Mouse (Mus musculus) brown adipose tissue, adult 24 weeks (tissue): ENCODE data around the gene Elane. TPM values are rescaled to one million over a fixed set of nuclear protein-coding genes. Genes with fewer than 3 reads are reported as not detected.

ENCODE experiments used
- H3K27ac ChIP-seq: fragments of 200-500 bp; replicated peaks from 2 replicates; pipeline ENCODE4 v1.5.1; 2012; ENCODE audit warnings: low read depth, mild to moderate bottlenecking, low read length
- H3K4me1 ChIP-seq: fragments of 200-500 bp; 2 replicates; pipeline ENCODE4 v1.6.1; 2012; ENCODE audit warnings: low read length, mixed read lengths; ENCODE audit not compliant: control insufficient read depth, insufficient read depth, insufficient read length
- H3K4me3 ChIP-seq: fragments of 200-500 bp; 2 replicates; pipeline ENCODE4 v1.5.1; 2012; ENCODE audit warnings: low read depth, mild to moderate bottlenecking, low read length, moderate library complexity; ENCODE audit not compliant: insufficient read depth
- polyA plus RNA-seq: library from polyadenylated mRNA; stranded (reverse); fragments of >200 nt; gene quantifications from 2 replicates; pipeline ENCODE4 v1.2.4, GENCODE M21; 2012; ENCODE audit not compliant: missing spikeins, insufficient read depth, insufficient read length

The Elane gene
- polyA plus RNA-seq, 1 experiment: not detected

DNA sequence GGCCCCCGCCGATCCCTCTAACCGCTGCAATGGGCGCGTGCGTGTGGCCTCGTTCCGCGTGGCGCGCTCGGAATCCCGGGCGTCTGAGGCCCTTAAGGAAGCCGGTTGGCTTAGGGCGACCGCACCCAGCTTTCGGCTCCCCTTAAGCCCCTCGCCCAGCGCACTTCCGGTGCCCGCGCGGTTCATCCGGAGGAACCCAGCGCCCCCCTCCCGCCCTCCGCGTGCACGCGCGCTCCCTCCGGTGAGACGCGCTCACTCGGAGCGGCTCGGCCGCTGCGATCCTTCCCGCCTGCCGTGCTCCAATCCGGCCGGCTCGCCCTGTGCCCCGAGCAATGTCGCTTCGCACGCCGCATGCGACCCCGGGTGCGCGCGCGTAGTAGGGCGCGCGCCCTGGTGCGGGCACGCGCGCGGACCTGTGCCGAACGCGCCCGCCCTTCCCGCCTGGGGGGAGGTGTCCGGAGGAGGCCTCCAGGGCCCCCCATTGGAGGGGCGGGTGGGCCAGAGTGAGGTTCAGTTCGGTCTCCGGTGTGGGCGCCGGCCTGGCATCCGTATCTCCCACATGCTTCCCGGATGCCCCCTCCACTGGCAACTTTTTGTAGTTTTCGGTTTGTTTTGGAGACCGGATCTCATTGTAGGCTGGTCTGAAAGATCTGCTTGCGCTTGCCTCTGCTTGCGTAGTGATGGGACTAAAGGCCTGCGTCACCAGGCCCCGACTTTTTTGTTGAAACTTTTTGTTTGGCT lies 31.1 kb upstream of the Elane start:
- peak overlapping the region; percentile 89 for H3K27ac ChIP-seq
- peaks cover 35% of the 10 kb centered on the region for H3K4me1 ChIP-seq

DNA sequence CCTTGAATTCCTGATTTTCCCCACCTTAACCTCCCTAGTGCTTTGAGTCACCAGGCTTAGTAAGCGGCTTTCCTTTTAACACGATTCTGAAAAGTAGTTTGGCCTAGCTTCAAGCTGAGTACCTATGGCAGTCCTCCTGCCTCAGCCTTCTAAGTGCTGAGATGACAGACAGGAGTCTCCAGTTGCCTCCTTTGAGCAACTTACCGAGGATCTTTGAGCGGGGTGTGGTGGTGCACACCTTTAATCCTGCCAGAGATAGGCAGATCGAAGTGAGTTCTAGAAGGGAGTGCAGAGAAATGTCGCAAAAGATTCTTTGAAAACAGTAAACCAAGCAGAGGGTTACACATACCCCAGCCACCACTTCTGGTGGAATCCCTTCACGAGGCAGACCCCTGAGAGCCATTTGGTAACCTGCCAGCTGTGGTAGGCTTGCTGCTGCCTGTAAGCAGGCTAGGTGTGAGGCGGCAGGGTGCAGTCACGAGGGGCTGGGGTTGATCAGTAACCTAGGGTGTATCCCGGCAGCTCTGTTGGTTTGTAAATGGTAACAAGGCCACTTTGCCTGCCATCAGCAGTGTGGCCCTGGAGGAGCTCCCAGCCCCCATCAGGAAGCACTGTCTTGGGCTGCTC lies 30.4 kb upstream of the Elane start:
- Histone ChIP-seq H3K4me1 (peaks cover 33% of the 10 kb centered on the region), H3K4me3 (peak overlapping the region; percentile 89), H3K27ac (peak overlapping the region; percentile 89)

More for the DNA sequence above, 31.1 kb upstream of the Elane start:
- peak overlapping the region; percentile 89 for H3K4me3 ChIP-seq

GRCm38 (mm10) chr10:79856280-79856679 lies 29.8 kb upstream of the Elane start:
- 0 out of 2 replicates have a peak overlapping the region, but pooled peaks have one; percentile 1 for H3K27ac ChIP-seq
- peaks cover 32% of the 10 kb centered on the region for H3K4me1 ChIP-seq
- H3K4me3 ChIP-seq: peak overlapping the region; percentile 89

DNA sequence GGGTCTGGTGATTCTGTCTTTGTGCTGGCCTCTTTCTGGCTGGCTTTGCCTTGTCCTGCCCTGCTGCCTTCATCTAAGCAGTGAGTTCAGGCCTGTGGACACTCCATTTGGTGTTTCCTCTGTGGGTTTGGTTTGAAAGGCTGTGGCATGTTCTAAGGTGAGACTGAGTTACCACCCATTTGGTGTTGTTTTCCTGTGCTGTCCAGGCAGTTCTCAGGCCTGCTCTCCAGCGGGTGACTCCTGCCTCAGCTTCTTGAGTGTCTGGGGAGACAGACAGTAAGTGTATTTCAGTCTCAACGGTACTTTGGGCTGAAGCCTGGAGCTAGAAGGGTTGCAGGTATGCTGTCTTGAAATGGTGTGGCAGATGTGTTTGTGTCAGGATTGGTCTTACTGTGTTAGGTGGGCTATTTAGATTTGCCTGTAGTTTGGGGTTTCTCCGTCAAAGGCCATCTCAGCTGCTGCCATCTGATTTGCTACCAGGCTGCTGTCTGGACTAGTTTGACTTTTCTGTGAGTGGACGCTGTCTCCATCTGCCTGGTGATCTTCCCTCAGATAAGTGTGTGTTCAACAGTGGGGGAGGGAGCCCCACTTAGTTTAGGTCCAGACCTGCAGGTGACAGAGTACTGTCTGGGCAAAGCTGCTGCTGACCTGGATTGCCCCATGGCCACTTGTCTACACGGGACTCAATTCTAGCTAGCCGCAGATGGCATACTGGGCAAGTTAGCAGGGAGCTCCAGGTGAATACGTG lies 29.2 kb upstream of the Elane start:
- peaks cover 26% of the 10 kb centered on the region for H3K4me1 ChIP-seq
- H3K27ac ChIP-seq: peak overlapping the region; percentile 11; the same call in 1 of the 2 replicates
- peak overlapping the region; percentile 89 for H3K4me3 ChIP-seq

DNA sequence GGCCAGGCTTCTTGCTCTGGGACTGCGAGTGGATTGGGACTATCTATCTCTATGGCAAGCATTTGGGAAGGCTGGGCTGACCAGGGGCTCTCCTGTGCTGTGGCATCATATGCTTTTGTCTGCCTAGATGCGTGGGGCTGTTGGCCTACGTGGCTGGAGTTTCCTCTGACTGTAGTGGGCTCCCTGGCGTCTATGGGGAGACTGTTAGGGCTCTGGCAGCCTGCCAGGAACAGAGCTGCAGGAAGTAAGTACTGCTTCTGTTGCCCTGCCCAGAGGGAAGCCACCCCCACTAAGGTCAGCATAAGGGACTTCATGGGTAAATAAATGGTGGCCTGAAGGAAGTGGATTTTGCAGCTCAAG lies 28.6 kb upstream of the Elane start:
- 0 out of 2 replicates have a peak overlapping the region, but pooled peaks have one; percentile 11 for H3K27ac ChIP-seq
- peaks cover 23% of the 10 kb centered on the region for H3K4me1 ChIP-seq
- H3K4me3 ChIP-seq: peak overlapping the region; percentile 89

- H3K4me3 ChIP-seq: peak overlapping the region; percentile 89; the same call in 1 of the 2 replicates
- peaks cover 18% of the 10 kb centered on the region for H3K4me1 ChIP-seq
- no peak overlapping the region for H3K27ac ChIP-seq
These were observed 28.2 kb upstream of the Elane start for GRCm38 (mm10) chr10:79857894-79858293.

DNA sequence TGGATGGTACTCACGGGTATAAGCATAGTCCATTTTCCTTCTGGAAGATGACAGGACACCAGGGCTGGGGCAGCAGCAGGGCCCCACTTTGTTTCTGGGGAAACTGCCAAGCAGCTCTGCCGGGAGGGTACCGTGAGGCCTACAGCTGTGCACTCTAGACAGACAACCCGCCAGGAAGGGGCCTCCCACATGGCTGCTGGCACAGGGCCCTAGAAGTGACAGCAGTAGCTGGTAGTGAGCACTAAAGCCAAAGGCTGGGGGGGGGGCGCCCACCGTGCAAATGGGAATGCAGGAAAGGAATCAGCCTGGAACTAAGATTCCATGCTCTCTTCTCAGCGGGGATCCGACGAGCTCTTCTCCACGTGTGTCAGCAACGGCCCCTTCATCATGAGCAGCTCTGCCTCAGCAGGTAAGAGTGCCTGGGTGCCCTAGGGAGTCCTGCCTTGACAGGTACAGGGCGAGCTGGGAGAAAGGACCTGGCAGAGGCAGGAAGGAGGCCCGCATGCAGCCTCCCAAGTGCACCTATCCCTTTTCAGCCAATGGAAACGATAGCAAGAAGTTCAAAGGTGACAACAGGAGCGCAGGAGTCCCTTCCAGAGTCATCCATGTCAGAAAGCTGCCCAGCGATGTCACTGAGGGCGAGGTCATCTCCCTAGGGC lies 27.5 kb upstream of the Elane start:
- Histone ChIP-seq H3K4me3 (0 out of 2 replicates have a peak overlapping the region, but pooled peaks have one; percentile 2), H3K4me1 (peaks cover 14% of the 10 kb centered on the region), H3K27ac (no peak overlapping the region)

DNA sequence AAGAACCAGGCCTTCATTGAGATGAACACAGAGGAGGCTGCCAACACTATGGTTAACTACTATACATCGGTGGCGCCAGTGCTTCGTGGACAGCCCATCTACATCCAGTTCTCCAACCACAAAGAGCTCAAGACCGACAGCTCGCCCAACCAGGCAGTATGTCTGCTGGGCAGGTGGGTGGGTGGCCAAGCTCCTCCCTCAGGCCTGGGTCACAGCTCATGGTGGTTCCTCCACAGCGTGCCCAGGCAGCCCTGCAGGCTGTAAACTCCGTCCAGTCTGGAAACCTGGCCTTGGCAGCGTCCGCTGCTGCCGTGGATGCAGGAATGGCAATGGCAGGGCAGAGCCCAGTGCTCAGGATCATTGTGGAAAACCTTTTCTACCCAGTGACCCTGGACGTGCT lies 26.9 kb upstream of the Elane start:
- Histone ChIP-seq H3K4me1 (peaks cover 14% of the 10 kb centered on the region), H3K27ac (no peak overlapping the region), H3K4me3 (0 out of 2 replicates have a peak overlapping the region, but pooled peaks have one; percentile 1)

GRCm38 (mm10) chr10:79860079-79860911 lies 25.8 kb upstream of the Elane start:
- H3K4me3 ChIP-seq: no peak overlapping the region
- no peak overlapping the region for H3K27ac ChIP-seq
- H3K4me1 ChIP-seq: peaks cover 14% of the 10 kb centered on the region

DNA sequence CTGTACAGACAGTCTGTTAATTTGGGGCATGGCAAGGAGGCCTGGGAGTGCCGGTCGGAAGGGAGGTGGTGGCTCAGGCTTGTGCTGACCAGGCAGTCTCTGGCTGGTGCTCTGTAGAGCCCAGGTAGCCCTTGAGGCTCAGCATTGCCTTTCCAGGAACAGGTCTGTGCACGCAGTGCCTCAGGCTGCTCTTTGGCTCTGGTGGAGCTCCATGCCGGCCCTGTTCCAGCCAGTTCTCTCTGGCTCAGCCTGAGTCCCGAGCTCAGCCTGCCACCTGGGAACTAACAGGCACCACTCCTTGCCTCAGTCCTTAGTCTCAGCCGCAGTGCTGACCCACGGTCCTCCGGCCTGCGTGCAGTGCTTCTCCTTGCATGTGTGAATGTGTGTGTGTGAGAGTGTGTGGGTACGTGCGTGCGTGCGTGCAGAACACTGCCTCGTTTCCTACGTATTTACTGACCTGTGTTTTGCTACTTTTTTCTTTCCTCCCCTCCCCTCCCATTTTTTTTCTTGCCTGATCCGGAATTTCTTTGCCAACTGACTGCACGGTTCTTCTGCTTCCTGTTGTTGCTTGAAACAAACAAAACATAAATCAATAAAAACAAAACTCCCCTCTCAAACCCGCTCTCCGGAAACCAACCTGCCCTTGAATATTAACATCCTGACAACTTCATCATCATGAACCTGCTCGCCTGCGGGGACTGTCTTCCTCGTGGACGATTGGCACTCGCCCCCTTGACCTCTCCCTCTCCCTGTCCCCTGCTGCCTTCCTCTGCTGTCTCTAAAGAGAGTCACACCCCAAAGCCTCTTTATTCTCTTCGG lies 24.6 kb upstream of the Elane start:
- Histone ChIP-seq H3K4me1 (peaks cover 14% of the 10 kb centered on the region), H3K4me3 (no peak overlapping the region), H3K27ac (no peak overlapping the region)

DNA sequence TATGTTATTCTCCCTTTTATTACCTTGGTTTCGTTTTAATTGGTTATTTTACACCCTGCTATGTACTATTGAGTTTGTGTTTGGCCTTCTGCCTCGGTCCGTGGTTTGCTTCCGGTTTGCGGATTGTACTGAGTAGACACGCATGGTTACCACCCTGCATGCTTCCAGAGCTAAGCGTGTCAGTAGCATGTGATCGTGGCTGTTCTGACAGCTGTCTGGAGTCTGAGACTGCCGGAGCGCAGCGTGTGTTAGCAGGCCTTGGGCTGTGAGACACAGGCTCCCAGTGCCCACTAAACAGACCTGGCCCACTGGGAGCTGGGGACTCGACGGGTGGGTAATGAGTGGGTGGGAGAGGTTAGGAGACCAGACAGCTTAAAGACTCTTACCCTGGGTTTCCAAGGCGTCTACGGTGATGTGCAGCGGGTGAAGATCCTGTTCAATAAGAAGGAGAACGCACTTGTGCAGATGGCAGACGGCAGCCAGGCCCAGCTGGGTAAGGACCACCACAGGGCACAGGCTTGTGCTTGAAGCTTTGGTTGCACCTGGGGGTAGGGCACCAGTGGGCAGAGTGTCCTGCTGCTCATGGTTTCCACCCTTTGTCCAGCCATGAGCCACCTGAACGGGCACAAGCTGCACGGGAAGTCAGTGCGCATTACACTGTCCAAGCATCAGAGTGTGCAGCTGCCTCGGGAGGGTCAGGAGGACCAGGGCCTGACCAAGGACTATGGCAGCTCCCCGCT lies 23.8 kb upstream of the Elane start:
- H3K27ac ChIP-seq: no peak overlapping the region
- H3K4me1 ChIP-seq: peaks cover 7% of the 10 kb centered on the region
- no peak overlapping the region for H3K4me3 ChIP-seq

GRCm38 (mm10) chr10:79862925-79863324 lies 23.1 kb upstream of the Elane start:
- Histone ChIP-seq H3K27ac (no peak overlapping the region), H3K4me1 (no peaks in the 10 kb centered on the region; the same call in 1 of the 2 replicates), H3K4me3 (no peak overlapping the region)
